Mouse (Mus musculus): ENCODE results near the gene Vpreb2.

- TF ChIP-seq POLR2A (IDR thresholded peaks at IDR 0.05; ENCODE audit: borderline replicate concordance, low read depth, low read length) (no peak), CTCF (IDR thresholded peaks at IDR 0.05; ENCODE audit: low read depth, low read length) (no peak)
Measured at GRCm38 (mm10) chr16:18027371-18027770, 47.1 kb downstream of the Vpreb2 start.

All from bone marrow macrophage, adult 2 months (primary cell).